Mouse (Mus musculus): ENCODE results near the gene Slx1b.

DNA sequence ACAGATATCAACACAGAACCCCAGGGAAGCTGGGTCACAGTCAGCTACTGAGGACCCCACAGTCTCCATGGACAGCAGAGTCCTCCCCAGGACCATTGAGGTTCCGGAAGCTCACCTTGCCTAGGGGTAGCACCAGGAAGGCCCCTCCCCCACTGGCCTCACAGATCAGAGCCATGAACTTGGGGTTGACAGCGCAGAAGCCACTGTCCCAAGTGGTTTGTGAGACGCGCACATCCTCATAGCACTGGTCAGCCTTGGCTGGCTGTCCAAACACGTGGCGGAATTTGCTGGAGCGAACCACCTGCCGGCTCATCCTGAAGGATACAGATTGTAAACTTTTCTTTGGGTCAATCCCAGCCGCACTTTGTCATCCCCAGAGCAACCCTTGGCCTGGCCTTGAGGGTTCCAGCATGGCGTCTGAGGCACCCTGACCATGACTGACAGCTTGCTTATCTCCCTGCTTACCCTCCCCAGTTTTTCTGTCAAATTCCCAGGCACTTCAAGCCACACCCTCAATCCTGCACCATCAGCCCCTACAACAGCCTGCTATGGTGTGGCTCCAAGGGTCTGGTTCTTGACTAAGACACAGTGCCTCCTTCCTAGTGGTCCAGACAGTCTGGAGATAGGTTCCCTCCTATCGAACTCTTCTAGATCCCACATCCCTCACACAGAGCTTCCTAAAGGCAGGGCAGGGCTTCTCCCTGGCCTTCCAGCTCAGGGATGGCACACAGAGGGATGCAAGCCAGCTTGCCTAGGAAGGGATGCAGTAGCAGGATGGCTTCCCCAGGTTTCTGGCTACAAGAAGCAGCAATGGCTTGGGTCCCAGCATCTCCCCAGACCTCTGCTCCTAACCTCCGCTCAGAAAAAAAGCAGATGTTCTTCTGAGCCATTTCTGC is 7.5 kb upstream of the Slx1b start:
- TF ChIP-seq POLR2A (IDR thresholded peaks at IDR 0.05; ENCODE audit: borderline replicate concordance, extremely low read depth, low read depth, low read length), result peak; percentile 20; the same call in 1 of the 2 replicates
- TF ChIP-seq CTCF (IDR thresholded peaks at IDR 0.05; ENCODE audit: insufficient read depth, low read length), result no peak

Measured in lung, adult 2 months (tissue).